Mouse (Mus musculus): ENCODE measurements at regions not wholly inside any gene's neighbourhood (a gene's known extent, or its start where the extent isn't known, plus 50 kb on each side); places are given as distances from the start of the nearest gene placed in this dataset.
"Not testable (repeated sequence)": the region's sequence is repeated elsewhere in the genome, so short reads cannot be mapped to it uniquely, and the experiment has no call there.

- not testable (repeated sequence) for H3K27me3 ChIP-seq (ENCODE audit: insufficient read depth, low read length); H3K36me3 ChIP-seq (ENCODE audit: insufficient read depth, low read length); H3K4me3 ChIP-seq (replicated peaks; ENCODE audit: low read length); H3K9me3 ChIP-seq (ENCODE audit: low read length); H3K4me1 ChIP-seq (replicated peaks; ENCODE audit: low read depth, low read length)
These were observed 119.2 kb upstream of the Gm21119 start for GRCm38 (mm10) chr8:20495542-20495941.

DNA sequence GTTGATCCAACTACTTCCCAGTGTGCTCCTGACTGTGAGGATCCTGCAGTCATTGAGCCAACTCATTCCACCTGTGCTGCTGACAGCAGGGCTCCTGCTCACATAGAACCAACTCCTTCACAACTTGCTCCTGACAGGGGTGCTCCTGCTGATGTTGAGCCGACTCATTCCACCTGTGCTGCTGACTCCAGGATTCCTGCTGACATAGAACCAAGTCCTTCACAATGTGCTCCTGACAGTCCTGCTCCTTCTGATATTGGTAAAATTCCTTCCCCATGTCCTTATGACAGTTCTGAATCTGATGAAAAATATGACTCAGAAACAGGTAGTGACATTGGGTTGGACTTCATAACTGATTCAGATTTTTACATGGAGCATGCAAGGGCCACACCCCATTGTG lies 100.8 kb upstream of the Gm21119 start:
- H3K9me3 ChIP-seq (ENCODE audit: low read length); H3K36me3 ChIP-seq (ENCODE audit: insufficient read depth, low read length); H3K4me1 ChIP-seq (replicated peaks; ENCODE audit: low read depth, low read length); H3K4me3 ChIP-seq (replicated peaks; ENCODE audit: low read length); H3K27me3 ChIP-seq (ENCODE audit: insufficient read depth, low read length): not testable (repeated sequence)

GRCm38 (mm10) chr8:20516324-20516830 lies 98.3 kb upstream of the Gm21119 start:
- H3K36me3 ChIP-seq (ENCODE audit: insufficient read depth, low read length); H3K4me3 ChIP-seq (replicated peaks; ENCODE audit: low read length); H3K9me3 ChIP-seq (ENCODE audit: low read length); H3K27me3 ChIP-seq (ENCODE audit: insufficient read depth, low read length); H3K4me1 ChIP-seq (replicated peaks; ENCODE audit: low read depth, low read length): not testable (repeated sequence)

DNA sequence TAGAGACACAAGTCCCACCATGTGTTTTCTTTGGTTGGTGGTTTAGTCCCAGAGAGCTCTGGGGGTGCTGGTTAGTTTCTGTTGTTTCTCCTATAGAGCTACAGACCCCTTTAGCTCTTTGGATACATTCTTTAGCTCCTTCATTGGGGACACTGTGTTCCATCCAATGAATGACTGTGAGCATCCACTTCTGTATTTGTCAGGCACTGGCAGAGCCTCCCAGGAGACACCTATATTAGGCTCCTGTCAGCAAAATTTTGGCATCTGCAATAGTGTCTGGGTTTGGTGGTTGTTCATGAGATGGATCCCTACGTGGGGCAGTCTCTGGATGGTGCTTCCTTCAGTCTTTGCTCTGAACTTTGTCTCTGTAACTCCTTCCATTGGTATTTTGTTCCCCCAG lies 97.2 kb upstream of the Gm21119 start:
- not testable (repeated sequence) for H3K36me3 ChIP-seq (ENCODE audit: insufficient read depth, low read length); H3K27me3 ChIP-seq (ENCODE audit: insufficient read depth, low read length); H3K9me3 ChIP-seq (ENCODE audit: low read length); H3K4me1 ChIP-seq (replicated peaks; ENCODE audit: low read depth, low read length); H3K4me3 ChIP-seq (replicated peaks; ENCODE audit: low read length)

GRCm38 (mm10) chr8:20524539-20524938 lies 90.2 kb upstream of the Gm21119 start:
- not testable (repeated sequence) for H3K9me3 ChIP-seq (ENCODE audit: low read length); H3K4me3 ChIP-seq (replicated peaks; ENCODE audit: low read length); H3K27me3 ChIP-seq (ENCODE audit: insufficient read depth, low read length); H3K36me3 ChIP-seq (ENCODE audit: insufficient read depth, low read length); H3K4me1 ChIP-seq (replicated peaks; ENCODE audit: low read depth, low read length)

DNA sequence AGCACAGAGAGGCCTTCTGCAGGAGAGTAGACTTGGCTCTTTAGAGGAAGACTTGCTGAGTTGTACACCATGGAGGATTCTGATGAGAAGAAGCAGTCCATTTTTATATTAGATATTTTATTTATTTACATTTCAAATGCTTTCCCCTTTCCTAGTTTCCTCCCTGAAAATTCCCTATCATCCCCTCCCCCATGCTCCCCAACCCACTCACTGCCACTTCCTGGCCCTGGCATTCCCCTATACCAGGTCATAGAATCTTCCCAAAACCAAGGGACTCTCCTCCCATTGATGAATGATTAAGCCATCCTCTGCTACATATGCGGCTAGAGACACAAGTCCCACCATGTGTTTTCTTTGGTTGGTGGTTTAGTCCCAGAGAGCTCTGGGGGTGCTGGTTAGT lies 85.7 kb upstream of the Gm21119 start:
- H3K4me3 ChIP-seq (replicated peaks; ENCODE audit: low read length); H3K4me1 ChIP-seq (replicated peaks; ENCODE audit: low read depth, low read length); H3K36me3 ChIP-seq (ENCODE audit: insufficient read depth, low read length); H3K27me3 ChIP-seq (ENCODE audit: insufficient read depth, low read length); H3K9me3 ChIP-seq (ENCODE audit: low read length): not testable (repeated sequence)

DNA sequence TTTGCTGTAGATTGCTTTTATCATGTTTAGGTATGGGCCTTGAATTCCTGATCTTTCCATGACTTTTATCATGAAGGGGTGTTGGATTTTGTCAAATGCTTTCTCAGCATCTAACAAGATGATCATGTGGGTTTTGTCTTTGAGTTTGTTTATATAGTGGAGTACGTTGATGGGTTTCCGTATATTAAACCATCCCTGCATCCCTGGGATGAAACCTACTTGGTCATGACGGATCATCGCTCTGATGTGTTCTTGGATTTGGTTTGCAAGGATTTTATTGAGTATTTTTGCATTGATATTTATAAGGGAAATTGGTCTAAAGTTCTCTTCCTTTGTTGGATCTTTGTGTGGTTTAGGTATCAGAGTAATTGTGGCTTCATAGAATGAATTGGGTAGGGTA lies 75.7 kb upstream of the Gm21119 start:
- H3K27me3 ChIP-seq (ENCODE audit: insufficient read depth, low read length); H3K9me3 ChIP-seq (ENCODE audit: low read length); H3K4me1 ChIP-seq (replicated peaks; ENCODE audit: low read depth, low read length); H3K36me3 ChIP-seq (ENCODE audit: insufficient read depth, low read length); H3K4me3 ChIP-seq (replicated peaks; ENCODE audit: low read length): not testable (repeated sequence)

GRCm38 (mm10) chr8:20544084-20544483 lies 70.6 kb upstream of the Gm21119 start:
- H3K4me1 ChIP-seq (replicated peaks; ENCODE audit: low read depth, low read length); H3K9me3 ChIP-seq (ENCODE audit: low read length); H3K4me3 ChIP-seq (replicated peaks; ENCODE audit: low read length); H3K27me3 ChIP-seq (ENCODE audit: insufficient read depth, low read length); H3K36me3 ChIP-seq (ENCODE audit: insufficient read depth, low read length): not testable (repeated sequence)

GRCm38 (mm10) chr8:20545347-20545746 lies 69.4 kb upstream of the Gm21119 start:
- not testable (repeated sequence) for H3K36me3 ChIP-seq (ENCODE audit: insufficient read depth, low read length); H3K27me3 ChIP-seq (ENCODE audit: insufficient read depth, low read length); H3K9me3 ChIP-seq (ENCODE audit: low read length); H3K4me1 ChIP-seq (replicated peaks; ENCODE audit: low read depth, low read length); H3K4me3 ChIP-seq (replicated peaks; ENCODE audit: low read length)

GRCm38 (mm10) chr8:20546401-20546800 lies 68.3 kb upstream of the Gm21119 start:
- not testable (repeated sequence) for H3K9me3 ChIP-seq (ENCODE audit: low read length); H3K4me1 ChIP-seq (replicated peaks; ENCODE audit: low read depth, low read length); H3K27me3 ChIP-seq (ENCODE audit: insufficient read depth, low read length); H3K36me3 ChIP-seq (ENCODE audit: insufficient read depth, low read length); H3K4me3 ChIP-seq (replicated peaks; ENCODE audit: low read length)

DNA sequence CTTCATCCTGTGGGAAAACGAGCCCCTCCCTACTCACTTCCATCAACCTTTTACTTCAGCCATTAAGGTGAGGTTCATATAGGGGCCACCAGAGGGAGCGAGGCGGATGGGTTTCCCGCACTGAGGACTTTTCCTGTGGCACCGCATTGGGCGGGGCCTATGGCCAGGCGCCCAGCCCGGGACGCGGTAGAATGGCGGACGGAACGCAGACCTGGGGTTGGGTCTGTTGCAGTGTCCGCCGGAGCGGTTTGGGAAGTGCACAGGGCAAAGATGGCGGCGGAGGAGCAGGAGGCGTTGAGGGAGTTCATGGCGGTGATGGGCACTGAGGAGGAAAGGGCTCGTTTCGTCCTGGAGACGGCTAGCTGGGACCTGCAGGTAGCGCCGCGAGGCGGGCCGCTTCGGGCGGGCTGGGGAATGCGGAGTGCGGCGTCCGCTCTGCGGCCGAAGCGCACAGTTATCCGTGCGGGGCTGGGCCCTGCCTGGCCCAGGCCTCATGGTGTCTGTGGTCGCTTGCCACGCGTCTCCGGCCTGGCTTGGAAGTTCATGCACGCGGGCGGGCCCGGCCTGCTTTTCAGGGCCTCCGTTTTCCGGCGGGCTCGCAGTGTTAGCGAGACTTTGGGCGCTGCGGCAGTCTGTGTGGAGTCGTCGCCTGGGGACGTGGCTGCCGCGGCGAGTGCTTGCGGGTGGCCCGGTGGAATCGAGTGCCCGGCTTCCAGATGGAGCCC lies 64.5 kb upstream of the Gm21119 start:
- H3K27me3 ChIP-seq (ENCODE audit: insufficient read depth, low read length); H3K9me3 ChIP-seq (ENCODE audit: low read length); H3K36me3 ChIP-seq (ENCODE audit: insufficient read depth, low read length); H3K4me1 ChIP-seq (replicated peaks; ENCODE audit: low read depth, low read length): not testable (repeated sequence)
- H3K4me3 ChIP-seq (replicated peaks; ENCODE audit: low read length): peak overlapping the region; percentile 69

DNA sequence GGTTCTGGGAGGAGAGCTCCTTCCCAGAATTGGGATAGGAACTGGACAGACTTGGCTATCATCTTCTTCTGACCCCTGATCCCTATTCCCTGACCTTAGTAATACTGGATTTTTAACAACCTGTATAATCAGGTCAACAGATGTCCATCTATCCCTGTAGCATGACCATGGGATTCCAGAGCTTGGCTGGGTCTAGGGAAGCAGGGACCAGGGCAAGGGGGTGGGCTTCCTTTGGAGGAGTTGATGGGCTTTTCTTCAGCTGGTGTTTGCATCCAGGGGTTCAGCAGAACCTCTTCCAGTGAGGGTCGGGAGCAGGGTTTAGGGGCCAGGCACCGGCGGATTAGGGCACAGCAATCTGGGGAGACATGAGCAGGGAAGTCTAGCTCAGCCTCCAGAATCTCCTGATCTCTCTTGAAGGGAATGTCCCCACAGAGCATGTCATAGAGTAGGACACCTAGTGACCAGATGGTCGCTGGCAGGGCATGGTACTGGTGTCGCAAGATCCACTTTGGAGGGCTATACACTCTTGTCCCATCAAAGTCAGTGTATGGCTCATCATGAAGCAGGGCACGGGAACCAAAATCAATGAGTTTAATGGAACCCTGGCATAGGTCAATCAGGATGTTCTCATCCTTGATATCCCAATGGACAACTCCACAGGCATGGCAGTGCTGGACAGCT lies 58.1 kb upstream of the Gm21119 start:
- H3K27me3 ChIP-seq (ENCODE audit: insufficient read depth, low read length); H3K4me3 ChIP-seq (replicated peaks; ENCODE audit: low read length); H3K36me3 ChIP-seq (ENCODE audit: insufficient read depth, low read length); H3K9me3 ChIP-seq (ENCODE audit: low read length); H3K4me1 ChIP-seq (replicated peaks; ENCODE audit: low read depth, low read length): not testable (repeated sequence)

DNA sequence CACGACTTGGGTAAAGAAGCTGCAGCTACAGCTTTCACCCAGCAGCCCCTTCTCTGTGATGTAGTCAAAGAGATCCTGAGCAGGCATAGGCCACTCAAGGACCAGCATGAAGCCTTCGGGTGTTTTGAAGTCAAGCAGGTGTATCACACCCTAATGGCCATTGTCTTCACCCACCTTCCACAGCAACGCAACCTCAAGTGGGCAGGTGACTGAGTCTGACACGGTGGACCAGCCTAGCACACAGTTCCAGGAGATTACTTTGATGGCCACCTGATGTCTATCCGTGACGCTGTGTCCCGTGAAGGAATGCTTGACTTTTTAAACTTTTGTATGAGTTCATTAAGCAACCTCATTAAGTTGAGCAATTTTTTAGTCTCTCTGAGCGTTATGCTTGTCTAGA lies 57.5 kb upstream of the Gm21119 start:
- not testable (repeated sequence) for H3K27me3 ChIP-seq (ENCODE audit: insufficient read depth, low read length); H3K4me1 ChIP-seq (replicated peaks; ENCODE audit: low read depth, low read length); H3K9me3 ChIP-seq (ENCODE audit: low read length); H3K36me3 ChIP-seq (ENCODE audit: insufficient read depth, low read length)
- peak overlapping the region; percentile 56; the same call in 1 of the 2 replicates for H3K4me3 ChIP-seq (replicated peaks; ENCODE audit: low read length)

DNA sequence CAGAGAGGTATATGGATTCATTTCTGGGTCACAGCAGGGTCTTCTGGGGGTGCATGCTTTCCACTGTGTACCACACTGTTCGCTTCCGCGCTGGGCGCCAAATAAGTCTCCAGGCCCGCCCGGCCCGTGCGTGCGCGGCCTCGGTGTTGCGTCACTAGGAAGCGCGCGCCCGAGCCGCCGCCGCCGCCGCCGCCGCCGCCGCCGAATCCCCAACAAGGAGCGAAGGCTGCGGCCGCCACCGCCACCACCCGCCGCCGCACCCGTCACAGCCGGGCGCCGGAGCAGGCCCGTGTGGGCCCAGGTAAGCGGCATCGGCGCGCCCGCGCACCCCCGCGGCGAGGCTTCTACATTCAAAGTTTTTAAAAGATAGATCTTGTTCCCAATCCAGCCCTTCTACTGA lies 57.1 kb upstream of the Gm21119 start:
- not testable (repeated sequence) for H3K36me3 ChIP-seq (ENCODE audit: insufficient read depth, low read length); H3K4me1 ChIP-seq (replicated peaks; ENCODE audit: low read depth, low read length); H3K27me3 ChIP-seq (ENCODE audit: insufficient read depth, low read length); H3K9me3 ChIP-seq (ENCODE audit: low read length)
- H3K4me3 ChIP-seq (replicated peaks; ENCODE audit: low read length): peak overlapping the region; percentile 56; the same call in 1 of the 2 replicates

Data from E14TG2a.4 (cell line).